Mouse (Mus musculus) lung, postnatal 25 days (tissue): Measurements from ENCODE around the gene Tbc1d2.
"Not testable (repeated sequence)": the region's sequence is repeated elsewhere in the genome, so short reads cannot be mapped to it uniquely, and the experiment has no call there.

Experiments
- DNase-seq: peaks from one replicate; pipeline ENCODE4 v3.0.0; 2022; ENCODE audit warnings: low spot score

The Tbc1d2 gene

DNA sequence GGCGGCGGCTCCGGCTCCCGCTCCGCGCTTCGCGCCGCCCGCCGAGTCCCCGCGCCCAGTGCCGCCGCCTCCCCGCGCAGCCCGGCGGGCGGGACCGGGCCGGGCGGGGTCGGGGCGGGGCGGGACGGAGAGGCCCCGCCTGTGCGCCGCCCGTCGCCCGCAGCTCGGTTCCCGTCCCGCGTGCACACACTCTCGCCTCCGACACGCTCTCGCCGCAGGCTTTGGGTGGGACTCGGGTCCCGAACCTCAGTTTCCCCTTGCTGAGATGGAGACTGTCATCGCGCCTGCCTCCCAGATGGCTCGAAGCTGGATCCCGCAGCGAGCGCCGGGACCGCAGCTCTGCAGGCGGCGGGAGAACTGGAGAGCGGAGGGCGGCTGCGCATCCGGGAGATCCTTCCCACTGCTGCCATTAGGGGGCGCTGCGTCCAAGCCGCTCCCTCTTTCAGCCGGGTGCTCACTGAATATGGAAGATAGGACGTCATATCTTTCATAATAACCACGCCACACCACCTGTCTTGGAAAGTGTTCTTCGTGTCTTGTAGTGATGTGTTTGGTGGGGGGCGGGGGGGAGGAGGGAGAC is 48.1 kb downstream of the Tbc1d2 start, which contains the start of gene Coro2a:
TSS of gene Coro2a (minus strand) at position 359 of the 580 bp plus-strand sequence.
- peak; percentile 83 for DNase-seq

DNA sequence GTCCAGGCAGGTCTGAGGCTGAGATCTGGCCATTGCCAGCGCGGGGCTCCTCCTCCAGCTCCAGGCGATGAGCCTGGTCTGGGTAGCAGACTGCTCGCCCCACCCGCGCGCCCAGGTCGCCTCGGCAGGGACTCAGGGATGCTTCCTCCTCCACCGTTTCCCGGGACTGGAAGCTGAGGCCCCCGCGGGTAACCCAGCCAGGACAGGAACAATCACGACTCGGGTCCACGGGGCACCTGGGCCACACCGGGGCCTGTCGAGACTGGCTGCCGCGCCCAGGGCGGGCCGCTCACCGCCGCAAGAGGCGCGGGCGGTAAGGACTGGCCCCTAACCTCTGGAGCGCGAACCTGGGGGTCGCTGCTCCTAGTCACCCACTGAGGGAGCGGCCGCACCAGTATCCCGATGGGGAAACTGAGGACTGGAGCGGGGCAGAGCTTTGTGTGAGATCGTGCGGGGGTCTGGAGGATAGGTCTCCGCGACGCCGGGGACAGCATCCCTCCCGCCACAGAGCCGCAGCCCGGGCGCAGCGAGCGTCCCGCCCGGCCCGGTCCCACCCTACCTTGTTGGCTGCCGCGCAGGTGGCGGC is 48.7 kb downstream of the Tbc1d2 start:
- DNase-seq = no peak

DNA sequence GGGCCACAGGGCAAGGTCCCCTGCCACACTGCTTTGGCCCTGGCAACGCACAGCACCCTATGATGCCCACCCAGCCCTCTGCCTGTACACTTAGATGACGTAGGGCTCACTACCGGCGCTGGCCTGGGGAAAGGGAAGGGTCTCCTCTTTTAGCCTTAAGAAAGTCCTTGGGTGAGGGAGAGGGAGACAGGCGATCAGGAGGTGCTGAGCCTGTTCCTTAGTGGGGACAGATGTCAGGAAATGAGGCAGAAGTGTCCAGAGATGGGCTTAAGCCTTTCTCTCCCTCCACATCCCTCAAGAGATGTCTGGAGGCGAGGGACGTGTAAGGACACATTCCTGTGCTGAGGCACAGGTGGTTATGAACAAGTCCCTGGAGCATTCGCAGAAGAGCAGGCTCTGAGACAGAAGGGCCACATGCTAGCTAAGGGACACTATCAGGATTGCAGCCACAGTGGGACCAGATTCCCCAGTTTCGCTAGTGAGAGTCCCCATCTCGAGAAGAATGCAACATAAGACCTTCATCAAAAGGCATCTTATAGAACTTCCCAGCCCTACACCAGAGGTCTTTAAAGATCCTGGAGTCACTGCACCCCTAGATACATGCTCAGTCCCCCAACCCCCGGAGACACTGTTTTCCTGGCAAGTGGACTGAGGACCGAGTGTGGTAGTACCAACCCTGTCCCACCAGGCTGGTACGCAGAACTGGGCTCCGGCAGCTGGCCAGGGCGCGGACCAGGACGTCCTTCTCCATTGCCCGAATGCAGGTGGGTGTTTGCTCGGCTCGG is 49.3 kb downstream of the Tbc1d2 start:
- no peak for DNase-seq

DNA sequence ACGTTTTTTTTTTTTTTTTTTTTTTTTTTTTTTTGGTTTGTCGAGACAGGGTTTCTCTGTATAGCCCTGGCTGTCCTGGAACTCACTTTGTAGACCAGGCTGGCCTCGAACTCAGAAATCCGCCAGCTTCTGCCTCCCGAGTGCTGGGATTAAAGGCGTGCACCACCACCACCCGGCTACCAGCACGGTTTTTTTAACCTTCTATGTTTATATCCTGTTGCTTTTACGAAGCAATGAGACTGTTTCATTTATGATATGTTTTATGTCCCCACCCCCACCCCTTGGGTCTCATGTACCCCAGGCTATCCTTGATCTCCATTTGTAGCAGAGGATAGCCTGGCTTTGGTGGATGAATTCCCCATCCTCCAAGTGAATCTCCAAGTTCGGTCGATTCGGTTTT is 50.4 kb downstream of the Tbc1d2 start:
- not testable (repeated sequence) for DNase-seq

DNA sequence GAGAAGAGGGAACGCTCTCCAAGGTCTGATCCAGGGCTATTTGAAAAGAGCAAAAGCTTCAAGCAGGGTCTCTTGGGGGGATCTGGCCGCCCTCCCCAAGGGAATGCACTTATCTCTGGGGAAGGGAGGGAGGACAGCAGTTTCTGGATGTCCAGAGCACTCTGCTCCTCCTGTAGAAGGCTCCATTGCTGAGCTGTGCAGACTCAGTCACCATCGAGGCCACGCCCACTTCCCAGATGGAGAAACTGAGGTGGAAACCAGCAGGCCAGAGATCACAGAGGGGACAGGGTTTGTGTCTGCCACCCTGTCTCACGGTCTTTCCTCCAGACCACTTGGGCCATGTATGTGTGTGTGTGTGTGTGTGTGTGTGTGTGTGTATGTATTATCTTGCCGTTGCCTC is 51.0 kb downstream of the Tbc1d2 start:
- no peak for DNase-seq

DNA sequence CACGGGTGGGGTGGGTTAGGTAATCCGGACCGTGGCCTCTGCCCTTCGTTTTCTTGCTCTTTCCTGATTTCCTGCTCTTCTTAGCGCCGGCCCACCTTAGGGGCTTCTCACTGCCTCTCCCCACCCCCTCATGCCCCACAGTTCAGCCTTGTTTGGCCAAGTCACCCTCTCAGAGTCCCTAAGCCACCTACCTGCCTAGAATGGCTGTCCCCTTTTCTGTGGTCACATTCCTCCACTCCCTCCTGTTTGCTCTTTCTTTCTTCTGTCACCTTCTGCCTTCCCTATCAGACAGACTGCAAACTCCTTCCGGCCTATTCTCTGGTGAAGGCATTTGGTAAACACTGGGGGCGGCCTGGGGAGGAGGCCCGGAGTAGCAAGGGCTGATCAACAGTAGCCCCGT is 51.9 kb downstream of the Tbc1d2 start:
- DNase-seq = no peak

DNA sequence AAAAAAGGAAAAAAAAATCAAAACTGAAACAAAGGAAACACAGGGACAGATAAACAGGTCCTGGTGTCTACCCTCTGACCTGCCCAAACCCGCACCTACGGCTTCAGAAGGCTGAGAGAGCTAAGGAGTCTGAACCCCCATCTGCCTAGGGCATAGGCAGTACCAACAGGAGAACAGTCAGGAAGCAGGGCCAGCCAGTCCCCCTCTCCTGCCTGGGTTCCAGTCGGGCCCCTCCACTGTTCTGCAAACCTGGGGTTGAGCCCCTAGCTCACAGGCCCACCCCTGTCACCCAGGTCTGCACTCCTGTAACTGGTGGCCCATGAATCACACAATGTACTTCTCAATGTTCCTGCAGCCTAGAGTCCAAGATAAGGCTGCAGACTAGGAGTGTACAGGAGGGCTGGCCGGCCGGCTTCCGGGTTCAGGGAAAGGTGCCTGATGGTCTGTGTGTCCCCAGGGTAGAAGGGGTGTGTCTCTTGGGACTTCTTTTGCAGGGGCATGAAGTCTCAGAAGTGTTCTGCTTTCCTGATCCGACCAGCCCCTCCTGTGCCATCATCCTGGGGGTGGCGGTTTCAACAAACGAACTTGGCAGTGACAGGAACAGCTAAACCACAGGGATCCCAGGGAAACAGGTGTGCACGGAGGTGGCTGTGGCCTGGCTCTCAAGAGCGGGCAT is 52.6 kb downstream of the Tbc1d2 start:
- no peak for DNase-seq

DNA sequence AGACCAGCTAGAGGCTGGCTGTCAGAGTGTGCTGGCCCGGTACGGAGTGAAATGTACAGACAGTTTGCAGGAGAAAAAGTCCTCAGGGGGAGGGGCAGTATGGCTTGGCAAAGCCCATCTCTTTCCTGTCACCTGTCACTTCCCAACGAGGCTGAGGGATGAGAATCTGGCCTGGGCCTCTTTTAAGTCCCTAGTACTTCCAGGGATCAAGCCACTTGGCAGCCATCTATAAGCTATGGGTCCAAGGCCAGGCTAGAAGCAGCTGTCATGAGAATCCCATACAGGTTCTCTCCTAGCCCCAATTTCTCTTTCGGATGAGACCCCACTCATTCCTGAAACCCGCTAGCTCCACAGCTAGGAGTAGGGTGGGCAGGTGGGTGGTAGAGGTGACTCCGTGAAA is 53.6 kb downstream of the Tbc1d2 start:
- DNase-seq = no peak

DNA sequence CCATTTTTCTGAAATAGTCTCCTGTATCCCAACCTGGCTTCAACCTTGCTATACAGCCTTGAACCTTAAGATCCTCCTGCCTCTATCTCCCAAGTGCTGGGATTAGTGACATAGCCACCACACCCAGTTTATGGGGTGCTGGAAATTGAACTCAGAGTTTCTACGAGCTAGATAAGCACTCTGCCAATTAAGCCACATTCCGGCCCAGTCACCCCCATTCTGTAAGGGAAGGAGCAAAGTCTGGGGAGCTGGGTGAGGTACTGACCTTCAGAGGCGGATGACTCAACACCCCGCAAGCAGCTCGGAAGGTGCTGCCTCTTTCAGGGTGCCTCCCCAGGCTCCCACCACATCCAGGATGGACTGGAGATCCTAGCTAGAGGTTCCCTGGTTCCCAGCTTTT is 55.9 kb downstream of the Tbc1d2 start:
- no peak for DNase-seq

DNA sequence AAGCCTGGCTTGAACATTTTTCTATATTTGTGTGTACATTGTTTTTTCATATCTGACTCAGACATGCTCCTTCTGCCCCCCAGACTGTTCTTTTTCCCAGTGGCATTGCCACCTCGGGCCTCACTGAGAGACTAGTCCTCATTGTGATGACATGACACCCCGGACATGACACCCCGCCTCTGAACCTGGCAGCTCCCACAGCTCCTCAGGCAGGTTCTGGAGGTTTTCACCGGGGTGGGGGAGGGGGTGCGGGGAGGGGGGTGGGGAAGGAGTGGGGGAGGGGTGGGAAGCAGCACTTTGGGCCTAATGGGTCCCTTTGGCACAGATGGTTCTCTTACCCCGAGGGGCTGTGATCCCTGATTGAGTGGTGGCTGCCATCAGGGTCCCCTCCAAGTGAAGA is 56.5 kb downstream of the Tbc1d2 start:
- DNase-seq = no peak

DNA sequence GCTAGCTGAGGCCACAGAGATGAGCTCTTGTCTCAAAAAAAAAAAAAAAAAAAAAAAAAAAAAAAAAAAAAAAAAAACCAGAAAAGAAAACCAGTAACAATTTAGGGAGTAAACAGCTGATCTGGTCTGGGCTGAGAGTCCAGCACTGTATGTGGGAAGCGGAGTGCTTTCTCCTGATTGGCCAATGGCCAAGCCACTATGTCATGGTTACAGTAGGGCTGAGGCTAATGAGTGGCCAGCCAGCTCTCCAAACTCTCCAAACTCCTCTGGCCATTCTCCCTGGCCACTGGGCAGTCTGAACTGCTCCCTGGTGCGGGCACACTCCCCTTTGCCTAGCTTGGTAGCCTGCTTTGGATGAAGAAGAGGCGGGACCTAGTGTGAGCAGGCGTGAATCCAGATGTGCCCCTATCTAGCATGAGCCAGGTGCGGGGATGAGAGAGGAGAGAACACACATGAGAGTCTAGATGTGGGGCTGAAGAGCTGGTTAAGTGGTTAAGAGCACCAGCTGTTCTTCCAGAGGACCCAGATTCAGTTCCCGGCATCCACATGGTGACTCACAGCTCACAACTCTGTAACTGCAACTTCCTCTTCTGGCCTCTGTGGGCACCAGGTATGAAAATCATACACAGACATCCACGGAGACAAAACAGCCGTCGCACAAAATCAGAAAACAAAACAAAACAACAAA is 58.0 kb downstream of the Tbc1d2 start:
- peak; percentile 43 for DNase-seq

DNA sequence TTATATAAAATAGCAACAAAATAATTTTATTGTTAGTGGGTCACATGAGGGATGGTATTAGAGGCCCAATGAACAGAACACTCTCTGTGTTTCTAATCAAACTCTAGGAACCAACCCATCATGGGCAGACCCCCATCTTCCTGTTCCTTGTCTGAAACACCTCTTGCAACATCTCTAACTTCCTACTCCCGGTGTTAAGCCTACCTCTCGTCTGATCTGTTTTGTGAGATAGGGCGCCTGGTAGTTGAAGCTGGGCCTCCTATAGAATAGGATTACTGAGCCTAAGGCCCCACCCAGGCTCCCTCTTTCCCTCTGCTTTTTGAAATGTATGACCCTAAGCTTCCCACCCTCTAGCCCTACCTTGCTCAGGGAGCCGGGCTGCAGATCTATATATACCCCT is 59.2 kb downstream of the Tbc1d2 start:
- no peak for DNase-seq

DNA sequence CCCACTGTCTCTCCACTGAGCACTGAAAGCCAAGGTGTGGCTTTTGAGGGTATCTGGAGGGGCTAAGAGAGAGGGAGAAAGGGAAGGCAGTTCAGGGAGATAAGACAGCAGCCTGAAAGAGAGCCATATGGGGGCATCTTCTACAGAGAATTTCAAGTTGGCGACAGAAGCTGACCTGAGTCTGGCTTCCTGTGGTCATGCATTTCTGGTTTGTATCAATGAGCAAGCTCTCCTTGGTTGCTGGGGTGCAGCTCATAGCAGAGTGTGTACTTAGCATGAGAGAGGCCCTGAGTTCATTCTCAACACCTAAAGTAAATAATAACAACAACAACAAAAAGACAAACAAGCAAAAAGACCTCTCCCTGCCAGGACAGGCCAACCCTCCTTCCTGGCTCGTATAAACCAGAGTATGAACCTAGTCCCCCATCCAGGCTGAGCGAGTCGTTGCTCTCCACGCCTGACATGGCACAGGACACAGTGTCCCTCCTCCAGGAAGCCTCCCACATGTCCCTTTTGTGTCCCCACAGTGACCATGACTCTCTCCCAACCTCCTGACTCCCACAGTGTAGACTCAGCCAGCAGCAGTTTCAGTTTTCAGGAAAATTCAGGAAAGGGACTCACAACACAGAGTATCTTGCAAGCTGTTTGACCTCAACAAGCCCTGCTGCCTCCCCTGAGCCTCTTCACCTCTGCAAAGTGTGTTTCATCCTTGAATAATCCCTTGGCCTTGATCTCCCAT is 59.9 kb downstream of the Tbc1d2 start:
- DNase-seq = no peak

DNA sequence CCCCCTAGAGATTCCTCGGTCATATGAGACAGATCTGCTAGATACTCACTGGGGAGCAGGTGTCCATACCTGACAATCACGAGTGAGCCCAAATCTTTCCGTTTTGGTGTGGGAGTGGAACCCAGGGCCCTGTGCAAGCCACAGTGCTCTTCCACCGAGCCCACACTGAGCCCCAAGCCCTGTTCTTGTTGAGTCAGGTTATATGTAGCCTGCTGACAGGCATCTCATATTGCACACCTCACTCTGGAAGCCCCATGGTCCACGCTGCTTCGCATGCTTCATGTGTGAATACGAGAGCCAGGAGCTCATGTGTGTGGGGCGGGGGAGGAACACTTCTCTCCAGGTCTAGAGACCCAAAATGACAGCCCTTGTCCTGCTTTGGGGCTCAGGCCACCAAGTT is 60.9 kb downstream of the Tbc1d2 start:
- no peak for DNase-seq

DNA sequence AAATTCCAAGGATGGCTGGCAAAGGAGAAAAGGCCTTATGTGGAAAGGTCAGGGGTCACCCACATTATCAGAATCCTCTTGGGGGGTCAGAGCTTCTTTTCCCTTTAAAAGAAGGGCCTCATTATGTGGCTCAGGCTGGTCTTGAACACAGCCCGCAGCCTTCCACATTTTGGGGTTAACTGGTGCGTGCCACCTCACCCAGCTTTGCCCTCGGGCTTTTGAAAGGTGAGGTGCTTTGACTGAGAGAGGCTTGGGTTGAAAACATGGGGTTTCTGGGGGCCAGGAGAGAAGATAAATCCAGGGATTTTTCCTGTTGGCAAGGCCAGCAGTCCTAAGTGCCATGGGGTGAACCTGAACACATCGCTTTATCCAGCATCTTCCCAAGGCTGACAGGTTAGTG is 63.5 kb downstream of the Tbc1d2 start:
- DNase-seq = no peak

DNA sequence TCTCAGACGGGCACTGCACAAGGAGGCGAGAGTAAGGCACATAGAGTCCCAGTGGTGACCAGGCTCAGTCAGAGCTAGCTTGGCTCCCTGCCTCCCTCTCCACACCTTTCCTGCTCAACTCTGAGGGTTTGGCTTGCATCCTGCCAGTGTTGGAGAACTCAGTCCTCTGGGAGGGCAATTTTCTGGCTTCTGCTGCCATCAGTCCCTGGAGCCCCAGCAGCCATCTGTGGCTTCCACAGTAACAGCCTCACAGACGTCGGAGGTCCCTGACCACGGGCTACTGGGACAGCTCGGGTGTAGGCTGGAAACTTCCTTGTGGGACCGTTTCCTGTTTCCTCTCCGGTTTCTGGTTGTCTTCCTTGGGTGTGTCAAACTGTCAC is 64.2 kb downstream of the Tbc1d2 start:
- DNase-seq = no peak

DNA sequence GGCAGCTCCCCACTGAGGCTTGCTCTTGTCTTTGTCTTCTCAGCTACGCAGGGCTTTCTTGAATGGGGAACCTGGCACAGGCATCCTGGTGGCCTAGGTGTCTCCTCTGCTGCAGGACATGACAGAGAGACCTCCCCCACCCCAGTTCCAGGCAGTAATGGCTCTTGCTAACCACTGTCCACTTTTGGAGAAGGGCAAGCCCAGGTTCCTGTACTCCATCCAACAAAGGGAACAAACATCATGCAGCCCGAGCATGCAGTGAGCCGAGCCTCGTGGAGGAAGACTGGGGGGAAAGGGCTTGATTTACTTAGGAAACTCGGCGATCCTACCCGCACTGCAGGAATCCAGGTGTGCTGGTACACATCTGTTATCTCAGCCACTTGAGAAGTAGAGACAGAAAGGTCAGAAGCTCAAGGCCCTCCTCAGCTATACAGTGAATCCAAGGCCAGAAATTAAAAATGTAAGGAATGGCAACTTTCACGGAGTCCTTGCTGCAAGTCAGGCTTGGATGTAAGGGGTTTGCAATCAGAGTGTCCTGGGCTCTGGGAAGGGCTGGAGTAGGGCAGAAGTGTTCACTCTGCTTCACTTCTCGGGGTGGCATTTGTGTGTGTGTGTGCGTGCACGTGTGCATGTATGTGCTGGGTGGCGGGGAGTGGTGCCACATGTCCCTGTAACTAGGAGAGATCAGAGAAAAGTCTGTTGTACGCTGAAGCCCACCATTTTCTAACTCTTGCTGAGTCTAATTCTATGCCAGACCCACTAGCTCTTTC is 64.8 kb downstream of the Tbc1d2 start:
- no peak for DNase-seq

DNA sequence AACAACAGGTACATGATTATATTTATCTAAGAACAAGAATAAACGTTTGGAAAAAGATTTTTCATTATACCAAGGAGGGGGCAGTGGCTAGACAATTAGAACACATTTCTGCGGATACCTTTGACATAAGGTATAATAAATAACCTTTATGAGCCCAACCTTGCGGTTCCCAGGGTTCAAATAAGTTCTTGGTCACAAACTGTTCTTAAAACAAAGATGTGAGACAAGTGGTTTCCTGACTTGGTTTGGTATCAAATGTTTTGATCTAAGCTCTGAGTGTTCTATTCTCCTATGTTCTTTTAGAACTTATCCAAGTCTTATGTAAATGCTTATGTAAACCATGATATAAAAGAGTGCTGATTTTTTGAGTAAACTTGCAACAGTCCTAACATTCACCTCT is 65.5 kb downstream of the Tbc1d2 start:
- not testable (repeated sequence) for DNase-seq

DNA sequence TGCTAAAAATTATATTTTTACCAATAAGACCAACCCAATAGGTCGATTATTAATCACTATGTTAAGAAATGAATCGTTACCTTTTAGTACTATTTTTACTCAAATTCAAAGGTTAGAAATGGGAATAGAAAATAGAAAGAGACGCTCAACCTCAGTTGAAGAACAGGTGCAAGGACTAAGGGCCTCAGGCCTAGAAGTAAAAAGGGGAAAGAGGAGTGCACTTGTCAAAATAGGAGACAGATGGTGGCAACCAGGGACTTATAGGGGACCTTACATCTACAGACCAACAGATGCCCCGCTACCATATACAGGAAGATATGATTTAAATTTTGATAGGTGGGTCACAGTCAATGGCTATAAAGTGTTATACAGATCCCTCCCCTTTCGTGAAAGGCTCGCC is 65.9 kb downstream of the Tbc1d2 start:
- not testable (repeated sequence) for DNase-seq

DNA sequence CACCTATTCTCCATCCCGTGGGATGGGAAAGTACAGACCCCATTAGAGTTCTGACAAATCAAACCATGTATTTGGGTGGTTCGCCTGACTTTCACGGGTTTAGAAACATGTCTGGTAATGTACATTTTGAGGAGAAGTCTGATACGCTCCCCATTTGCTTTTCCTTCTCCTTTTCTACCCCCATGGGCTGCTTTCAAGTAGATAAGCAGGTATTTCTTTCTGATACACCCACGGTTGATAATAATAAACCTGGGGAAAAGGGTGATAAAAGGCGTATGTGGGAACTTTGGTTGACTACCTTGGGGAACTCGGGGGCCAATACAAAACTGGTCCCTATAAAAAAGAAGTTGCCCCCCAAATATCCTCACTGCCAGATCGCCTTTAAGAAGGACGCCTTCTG is 68.0 kb downstream of the Tbc1d2 start:
- DNase-seq = not testable (repeated sequence)

DNA sequence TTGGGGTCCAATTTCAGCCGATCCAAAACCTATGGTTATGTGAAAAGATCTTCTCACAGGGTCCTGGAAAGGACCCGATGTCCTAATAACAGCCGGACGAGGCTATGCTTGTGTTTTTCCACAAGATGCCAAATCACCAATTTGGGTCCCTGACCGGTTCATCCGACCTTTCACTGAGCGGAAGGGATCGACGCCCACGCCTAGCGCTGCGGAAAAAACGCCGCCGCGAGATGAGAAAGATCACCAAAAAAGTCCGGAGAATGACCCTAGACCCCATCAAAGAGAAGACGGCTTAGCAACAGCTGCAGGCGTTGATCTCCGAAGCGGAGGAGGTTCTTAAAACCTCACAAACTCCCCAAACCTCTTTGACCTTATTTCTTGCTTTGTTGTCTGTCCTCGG is 68.4 kb downstream of the Tbc1d2 start:
- DNase-seq = not testable (repeated sequence)
